Mouse (Mus musculus): ENCODE measurements around the gene Gm13283.

DNA sequence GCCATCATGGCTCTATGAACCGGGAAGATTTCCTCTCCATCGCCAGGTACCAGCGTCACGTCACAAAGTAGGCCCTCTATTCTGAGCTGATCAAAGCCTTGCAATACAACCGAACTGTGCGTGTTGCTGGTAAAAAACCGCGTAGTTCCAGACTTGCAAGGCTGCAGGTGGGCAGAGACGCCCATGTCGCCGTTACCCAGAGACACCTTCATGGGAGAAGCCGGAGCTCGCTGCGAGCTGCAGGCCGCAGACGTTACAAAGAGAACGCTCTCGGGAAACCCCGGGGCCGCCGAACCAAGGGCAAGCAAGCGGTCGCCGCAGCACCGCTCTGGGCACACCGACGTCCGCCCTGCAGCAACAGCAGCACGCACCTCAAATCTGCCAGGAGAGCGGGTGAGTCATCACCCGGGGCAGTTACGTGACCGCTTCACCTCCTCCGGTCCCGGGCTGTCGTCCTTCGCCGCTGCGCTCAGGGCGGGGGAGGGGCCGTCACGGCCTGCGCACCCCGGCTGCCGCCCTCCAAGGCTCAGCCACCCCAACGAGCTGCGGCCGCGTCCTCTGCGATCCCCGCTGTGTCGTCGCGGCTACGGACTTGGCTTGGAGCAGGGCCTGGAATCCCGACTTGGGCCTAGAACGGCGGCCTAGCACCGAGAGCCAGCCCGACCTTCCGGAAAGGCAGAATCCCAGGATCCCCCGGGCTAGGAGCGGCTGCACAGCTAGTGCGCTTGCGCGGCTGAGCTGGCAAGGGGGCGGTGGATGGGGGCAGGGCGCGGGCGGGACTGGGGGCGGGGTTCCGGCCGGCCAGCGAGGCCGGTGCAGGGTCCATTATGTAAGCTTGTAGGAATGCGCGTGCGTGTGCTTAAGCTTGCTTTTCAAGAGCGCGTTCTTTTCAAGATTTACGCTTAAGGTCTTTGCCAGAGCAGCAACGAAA, 37.9 kb upstream of the Gm13283 start, which contains the start of the genes Gm26566 and Klhl9:
- TF ChIP-seq CTCF (conservative IDR thresholded peaks at IDR 0.05; ENCODE audit: low read length) (no peak), NANOG (IDR thresholded peaks at IDR 0.05; ENCODE audit: borderline replicate concordance, low read length) (no peak)

All from E14TG2a.4 (cell line).